Mouse (Mus musculus): ENCODE data around the gene Prpf8.
"Not testable (repeated sequence)": the region's sequence is repeated elsewhere in the genome, so short reads cannot be mapped to it uniquely, and the experiment has no call there.

Gene Prpf8

DNA sequence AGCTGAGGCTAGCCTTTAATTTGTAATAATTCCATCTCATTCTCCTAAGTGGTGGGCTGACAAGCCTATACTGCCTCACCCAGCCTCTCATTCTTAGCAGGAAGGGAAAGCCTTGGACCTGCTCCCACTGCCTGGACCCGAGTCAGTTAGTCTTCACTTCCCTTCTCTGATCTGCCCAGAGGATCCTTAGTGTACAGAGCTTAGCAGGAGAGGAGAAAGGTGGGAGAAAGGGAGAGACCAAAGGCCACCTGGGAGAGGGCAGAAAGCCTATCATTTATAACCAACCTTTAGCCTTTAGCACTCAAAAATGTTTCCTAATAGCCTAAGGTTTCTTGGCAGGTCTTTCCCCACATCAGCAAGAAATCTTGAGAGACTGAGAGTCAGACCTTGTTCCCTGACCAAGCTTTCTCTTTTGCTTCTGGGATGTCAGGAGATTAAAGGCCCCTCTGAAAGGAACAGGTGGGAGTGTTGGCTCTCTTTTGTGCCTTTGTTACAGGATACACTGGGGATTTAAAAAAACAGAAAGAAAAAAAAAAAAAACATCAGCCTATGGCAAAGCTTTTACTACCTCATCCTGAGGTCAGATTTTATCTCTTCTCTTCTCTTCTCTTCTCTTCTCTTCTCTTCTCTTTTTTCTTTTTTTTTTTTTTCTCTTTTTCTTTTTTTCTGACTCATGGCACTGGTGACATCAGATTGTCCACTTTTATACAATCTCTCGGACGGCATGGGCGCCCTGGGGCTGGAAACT lies 47.8 kb downstream of the Prpf8 start:
- DNase-seq (ENCODE audit: low spot score), result no peak

DNA sequence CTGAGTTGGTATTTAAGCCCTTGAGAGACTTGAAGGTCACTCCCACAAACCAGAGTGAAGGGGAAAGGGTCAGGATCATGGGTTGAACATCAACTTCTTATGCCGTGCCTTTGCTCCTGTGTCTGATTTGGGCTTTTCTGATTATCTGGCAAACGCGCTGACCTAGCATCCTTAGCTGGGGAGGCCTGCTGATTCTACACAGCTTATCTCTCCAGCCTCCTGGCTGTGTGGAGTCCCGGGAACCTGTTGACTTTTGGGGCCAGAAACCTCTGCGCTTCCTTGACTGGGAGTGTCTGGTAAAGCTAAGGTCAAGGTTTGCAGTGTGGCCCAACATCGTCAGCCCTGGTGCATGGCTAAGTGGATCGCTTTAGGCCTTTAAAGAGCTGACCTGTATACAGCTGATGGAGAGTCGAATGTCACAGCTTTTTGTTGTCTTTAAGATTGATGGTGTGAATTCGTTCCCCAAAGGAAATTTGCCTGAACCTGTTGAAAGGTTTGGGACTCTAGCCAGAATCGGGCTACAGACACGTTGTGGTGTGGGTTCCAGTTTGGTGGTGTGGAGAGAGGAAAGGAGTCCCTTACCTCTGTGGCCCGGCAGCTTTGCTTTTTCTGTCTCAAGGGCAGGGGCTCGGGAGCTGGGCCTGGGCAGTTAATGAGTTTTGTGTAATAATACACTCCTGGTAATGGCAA lies 48.6 kb downstream of the Prpf8 start:
- no peak for DNase-seq (ENCODE audit: low spot score)

DNA sequence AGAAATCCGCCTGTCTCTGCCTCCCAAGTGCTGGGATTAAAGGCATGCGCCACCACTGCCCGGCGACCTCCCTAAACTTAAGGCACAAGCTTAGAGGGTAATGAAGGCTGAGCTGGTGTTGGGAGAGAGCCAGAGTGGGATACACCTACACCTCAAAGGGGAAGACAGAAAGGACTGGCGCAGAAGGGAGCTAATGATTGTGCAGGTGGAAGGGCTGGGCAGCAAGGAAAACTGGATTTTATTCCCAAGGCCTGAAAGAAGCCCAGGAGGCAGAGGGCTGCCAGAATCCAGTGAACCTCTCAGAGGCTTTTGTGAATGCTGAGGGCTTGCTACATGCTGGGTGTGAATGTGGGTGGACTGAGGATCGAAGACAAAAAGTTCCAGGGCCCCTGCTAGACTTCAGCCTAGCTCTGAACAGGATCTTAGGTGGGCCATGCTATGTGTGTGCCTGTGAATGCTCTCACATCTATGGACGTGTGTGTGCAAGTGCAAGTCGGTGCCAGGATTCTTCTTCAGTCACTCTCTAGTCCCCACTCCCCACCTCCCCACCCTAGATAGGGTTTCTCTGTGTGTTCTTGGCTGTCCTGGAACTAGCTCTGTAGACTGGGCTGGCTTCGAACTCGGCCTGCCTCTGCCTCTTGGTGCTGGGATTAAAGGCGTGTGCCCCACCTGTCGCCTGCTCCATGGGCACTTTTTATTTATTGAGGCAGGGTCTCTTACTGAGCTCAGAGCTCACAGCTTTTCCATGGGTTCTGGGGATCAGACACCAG lies 49.8 kb downstream of the Prpf8 start:
- DNase-seq (ENCODE audit: low spot score), result no peak

DNA sequence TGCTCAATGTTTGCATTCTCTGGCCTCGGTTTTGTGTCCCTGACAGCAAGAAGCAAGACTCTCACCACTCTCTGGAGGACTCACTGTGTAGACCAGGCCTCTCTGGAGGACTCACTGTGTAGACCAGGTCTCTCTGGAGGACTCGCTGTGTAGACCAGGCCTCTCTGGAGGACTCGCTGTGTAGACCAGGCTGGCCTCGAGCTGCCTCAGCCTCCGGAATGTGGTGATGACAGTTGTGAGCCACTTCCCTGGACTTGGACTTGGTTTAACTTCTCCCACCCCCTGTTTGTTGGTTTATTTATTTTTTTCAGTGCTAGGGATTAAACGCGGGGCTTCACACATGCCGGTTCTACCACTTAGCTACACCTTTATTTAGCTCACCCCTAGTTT lies 50.4 kb downstream of the Prpf8 start:
- DNase-seq (ENCODE audit: low spot score), result no peak

DNA sequence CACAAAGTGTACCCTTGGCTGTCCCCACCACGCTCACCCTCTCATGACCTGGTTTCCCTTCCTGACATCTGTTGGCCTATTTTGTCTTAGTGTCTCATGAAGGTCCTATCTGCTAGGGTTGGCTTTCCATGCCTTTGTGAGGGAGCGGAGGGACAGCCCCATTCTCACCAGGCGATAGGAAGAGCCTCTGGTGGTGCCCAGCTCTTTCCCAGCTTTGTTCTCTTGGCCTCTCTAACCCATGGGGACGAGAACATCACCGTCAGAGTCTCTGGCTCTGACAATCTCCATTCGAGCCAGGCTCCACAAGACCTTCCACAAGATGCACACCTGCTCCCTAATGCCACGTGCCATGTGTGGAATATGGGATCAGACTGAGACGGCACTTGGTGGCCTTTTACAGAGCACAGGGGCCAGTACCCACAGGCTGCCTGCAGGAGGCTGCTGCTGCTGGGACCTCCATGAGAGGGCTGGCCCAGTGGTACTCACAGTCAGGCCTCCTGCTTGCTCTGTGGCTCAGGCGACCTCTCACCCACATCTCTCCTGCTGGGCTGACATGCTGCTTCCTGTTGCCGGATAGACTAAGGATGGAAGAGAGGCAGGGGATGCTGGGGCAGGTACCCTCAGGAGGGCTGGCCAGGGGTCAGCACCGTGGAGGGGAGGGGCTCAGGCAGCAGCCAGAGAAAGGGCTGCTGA lies 51.0 kb downstream of the Prpf8 start:
- no peak for DNase-seq (ENCODE audit: low spot score)

DNA sequence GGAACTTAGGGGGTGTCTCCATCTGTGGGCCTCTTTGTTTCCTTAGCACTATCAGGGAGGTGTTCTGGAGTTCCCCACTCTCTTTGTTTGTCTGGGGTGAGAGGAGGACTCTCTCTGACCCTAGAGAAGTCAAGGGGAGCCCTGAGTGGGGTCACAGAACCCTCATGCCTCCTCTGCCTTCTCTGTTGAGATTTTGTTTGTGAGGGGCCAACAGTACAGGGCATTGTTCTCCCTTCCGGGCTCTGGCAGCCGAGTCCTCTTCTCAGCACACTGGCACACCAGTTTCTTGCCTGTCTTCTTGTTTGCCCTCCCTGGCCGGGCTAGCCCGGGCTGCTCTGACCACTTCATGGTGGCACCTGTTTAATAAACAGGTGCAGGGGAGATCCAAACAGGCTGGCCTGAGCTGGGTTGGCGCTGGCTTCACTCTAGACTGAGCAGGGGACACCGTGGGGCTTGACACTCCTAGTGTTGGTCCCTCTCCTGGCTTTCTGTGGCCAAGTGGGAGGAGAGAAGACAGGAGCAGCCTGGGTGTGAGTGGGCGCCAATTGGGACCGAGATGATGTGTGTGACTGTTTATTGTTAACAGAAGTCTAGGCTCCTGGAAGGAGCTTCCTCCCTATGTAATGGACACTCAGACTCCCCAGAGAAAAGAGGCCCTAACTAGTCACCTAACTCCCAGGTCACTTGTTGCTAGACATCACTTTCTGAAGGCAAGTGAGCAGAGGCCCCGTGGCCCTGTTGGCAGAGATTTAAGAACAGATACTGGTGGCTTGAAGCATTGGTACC lies 51.8 kb downstream of the Prpf8 start:
- no peak for DNase-seq (ENCODE audit: low spot score)

DNA sequence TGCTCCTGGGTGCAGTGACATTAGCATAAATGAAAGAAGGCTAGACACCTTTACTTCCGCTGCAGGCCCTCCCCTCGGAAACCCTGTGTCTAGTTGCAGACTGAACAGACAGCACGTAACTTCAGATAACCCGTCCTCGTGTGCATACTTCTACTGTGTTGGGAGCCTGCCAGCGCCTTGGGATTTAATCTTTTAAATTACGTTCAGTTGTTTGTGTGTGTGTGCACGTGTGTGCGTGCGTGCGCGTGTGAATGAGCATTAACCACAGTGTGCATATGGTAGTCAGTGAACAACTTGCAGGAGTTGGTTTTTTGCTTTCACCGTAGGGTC lies 52.3 kb downstream of the Prpf8 start:
- no peak for DNase-seq (ENCODE audit: low spot score)

DNA sequence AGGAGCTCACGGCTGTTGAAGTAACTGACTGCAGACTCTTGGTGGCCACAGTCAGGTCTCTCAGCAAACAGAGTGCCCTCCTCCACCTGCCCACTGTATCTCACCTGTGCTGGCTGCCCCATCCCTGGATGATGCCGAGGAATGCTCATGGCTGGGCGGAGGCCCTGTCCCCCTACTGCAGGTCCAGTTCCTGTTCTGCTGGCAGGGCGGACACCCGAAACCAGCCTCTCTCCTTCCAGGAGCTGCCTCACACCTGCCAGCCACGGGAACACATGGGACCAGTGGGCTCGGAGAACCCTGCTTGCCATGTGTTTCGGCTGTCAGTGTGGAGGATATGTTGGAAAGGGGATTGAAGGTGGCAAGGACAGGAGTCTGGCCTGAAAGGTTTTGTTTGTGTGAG lies 53.6 kb downstream of the Prpf8 start:
- DNase-seq (ENCODE audit: low spot score), result no peak

DNA sequence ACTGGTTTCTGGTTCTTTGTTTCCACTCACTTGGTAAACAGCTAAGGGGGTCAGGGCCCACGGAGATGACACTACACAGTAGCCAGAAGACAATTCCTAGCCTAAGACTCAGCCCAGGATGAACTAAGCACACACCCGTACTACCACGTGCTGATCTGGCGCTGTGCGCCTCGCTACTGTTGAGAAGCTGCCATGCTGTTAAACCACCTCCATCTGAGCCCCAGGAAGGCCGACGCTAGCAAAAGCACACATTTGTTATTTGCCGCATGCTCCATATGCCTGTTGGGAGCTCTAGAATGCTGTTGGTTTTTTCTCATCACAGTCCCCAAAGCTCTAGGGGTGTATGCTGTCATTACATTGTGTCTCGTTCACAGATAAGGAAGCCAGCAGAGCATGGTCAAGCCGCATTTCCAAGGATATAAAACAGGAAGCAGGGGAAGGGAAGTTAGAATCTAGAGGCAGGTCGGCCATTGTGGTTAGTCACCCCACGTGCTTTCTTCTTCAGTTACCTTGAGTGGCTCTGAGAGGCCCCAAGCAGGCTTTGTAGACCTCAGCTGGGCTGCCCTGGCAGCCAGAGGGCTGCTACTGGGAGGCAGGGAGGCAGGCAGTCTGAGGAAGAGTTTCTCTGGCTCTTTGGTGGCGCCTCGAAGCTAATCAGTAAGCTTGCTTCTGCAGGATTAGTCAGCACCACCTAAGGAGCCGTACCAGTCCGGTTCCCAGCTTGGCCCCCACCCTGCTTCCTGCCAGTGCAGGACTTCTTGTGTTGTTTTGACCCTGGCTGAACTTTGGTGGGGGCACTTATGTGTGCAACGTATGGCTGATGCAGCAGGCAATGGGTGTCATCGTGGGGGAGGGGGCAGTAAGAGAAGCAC lies 54.3 kb downstream of the Prpf8 start:
- no peak for DNase-seq (ENCODE audit: low spot score)

DNA sequence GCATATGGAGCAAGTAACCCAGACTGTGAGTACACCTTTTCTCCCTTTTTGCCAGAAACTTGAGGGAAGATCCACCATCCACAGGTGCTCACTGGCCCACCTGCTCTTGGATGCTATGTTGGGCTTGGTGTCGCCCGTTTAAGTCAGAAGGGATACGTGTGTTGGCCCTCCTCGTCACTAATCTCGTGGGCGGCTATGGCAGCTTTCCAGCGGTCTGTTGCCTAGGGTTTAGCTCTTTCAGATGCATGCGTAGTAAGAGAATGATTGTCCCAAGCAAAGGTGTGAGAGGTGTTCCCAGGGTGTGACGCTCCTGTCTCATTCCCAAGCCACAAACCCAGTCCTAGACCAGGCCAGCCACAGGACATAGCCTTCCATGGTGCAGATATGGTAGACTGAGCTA lies 58.1 kb downstream of the Prpf8 start:
- no peak for DNase-seq (ENCODE audit: low spot score)

DNA sequence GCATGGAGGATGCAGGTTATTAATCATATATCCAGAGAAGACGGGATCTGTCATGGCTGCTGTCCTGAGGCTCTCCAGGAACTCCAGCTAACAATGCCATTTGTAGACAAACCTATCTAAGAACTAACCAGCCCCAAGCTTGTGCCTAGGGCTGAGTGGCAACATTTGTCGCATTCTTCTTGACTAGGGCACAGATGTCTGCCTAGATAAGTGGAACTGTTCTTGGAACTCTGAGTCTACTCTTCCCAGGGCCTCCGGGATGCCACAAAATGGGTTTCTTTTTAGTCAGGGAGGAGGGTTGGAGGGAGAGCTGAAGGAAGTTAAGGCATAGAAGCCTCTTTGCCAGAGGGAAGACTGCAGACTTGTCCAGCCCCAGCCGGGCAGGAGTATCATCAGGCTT lies 59.4 kb downstream of the Prpf8 start:
- no peak for DNase-seq (ENCODE audit: low spot score)

DNA sequence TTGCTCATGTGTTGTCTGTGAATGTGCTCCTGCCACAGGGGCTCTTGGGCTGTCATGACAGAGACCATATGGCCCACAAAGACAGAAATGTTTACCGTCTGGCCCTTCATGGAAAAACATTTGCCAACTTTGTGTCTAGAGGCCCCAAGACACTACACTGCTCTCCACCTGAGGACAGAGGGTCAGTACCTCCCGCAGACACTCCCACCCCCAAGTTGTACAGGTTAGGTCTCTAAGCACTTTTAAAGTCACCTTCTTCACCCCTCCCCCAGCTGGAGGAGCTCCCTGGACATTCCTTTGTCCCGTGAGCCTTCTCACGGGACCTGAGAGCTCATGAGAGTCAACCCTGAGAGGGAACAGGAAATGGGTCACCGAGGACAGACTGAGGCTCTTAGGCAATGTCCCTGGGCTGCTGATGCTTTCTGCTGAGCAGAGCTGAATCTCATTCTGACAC lies 63.1 kb downstream of the Prpf8 start:
- no peak for DNase-seq (ENCODE audit: low spot score)

DNA sequence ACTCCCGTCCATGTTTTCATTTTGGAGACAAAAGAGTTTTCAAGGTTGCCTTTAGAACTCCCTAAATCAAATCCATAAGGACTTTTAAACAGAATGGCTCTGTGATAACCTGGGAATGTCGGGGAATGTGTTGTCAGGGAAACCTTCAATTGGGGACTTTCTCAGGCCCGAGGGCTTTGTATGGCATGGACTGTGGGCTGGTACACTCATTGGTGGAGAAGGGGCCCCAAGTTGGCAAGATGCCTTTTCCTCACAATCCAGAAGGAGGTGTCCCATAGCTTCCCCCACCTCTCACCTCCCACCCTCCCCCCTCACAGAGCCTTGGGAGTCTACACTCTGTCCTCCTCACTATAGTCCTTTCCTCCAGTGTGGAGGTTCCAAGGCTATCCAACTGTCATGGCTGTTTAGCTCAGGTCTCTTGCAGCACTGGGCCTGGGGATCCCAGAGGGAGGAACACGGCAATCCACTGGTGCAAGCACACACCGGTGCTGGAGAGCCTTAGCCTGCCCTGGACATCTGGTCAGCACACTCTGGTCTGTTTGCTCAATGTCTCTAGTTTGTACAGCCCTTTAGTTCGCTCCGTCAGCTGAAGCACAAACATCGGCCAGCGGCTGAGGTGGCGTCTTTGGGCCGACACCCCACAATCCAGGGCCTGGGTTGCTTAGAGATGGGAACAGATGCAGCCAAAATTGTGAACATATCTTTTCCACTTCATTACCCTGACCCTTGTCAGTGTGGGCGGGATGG lies 63.8 kb downstream of the Prpf8 start:
- DNase-seq (ENCODE audit: low spot score), result no peak

DNA sequence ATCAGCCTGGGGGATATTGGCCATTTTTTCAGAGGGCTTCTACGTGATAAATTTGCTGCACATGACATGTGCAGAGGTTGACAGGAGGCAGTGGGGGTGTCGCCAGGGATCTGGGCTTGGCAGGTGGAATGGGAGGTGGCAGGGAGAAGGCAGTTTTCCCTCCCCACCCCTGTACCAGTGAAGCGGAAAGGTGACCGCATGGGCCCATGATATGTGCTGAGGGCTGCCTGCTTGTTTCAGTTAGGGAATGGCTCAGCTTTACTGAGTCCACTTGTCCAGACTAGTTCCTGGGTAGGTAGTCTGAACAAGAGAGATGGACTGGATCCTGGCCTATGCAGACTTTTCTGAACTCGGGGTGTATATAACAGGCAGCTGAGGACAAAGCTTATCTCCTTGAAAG lies 64.7 kb downstream of the Prpf8 start:
- no peak for DNase-seq (ENCODE audit: low spot score)

DNA sequence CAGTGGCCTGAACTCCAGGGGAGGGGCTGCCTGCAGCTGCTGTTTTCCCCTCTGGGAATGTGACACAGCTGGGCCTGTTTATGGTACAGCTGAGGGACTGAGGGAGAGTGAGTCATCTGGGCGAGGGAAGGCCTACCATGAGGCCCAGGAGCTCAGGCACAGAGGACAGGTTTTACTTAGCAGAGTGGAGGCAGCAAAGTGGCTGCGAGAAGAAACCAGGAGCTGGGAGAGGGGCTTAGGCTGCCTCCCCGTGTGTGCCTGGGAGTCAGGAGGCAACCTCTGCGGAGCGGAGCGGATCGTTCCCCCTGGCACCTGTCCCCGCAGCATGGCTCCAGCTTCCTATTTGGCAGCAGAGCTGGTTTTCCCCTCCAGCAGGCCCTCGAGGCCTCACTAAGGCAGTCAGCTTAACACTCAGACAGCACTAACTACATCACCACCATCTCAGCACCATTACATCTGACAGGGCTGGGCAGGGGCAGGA lies 65.4 kb downstream of the Prpf8 start:
- no peak for DNase-seq (ENCODE audit: low spot score)

DNA sequence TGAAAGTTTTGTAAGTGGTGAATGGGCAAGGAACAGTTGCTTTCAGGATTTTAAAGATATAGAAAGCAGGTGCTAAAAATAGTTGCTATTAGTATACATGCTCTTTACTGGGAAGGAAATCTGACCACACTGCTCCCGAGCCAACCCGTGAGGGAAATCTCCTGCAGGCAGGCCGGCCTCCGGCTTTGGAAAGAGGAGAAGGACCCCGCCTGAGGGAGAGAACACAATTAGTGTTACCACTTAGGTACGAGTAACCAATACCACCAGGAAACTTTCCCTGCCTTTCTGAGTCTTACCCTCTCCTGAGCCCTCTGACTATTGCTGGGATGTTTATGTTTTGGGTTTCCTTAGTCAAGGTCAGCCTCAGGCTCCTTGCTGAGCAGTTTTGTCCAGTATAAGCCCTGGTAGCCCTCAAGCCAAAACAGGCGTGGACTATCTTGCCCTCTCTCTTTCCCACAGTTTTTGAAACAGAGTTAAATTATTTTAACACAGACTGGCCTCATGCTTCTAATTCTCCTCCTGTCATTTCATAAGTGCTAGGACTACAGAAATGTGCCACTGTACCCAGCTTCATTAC lies 66.4 kb downstream of the Prpf8 start:
- no peak for DNase-seq (ENCODE audit: low spot score)

DNA sequence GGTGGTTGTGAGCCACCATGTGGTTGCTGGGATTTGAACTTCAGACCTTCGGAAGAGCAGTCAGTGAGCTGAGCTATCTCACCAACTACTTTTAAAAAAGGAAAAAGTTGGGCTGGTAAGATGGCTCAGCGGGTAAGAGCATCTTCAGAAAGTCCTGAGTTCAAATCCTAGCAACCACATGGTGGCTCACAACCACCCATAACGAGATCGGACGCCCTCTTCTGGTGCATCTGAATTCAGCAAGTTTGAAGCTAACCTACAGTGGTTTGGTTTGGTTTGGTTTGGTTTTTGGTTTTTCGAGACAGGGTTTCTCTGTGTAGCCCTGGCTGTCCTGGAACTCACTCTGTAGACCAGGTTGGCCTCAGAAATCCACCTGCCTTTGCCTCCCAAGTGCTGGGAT lies 69.4 kb downstream of the Prpf8 start:
- not testable (repeated sequence) for DNase-seq (ENCODE audit: low spot score)

DNA sequence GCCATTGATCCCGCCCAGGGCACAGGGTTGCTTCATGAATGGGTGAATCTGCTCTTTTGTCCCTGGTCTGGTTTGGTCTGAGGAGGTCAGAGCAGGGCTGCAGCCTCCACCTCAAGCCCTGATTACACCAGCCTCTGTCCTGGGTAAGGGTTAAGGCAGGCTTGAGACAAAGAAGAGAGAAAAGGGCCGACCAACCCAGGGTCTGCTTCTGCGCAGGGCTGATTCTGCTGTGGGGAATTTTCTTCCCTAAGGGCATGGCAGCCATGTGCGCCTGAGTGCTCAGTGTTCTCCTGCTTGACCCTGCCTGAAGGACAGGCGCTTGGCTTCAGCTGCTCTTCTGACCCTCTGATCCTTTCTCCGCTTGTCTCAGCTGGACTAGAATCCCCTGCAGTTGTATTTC lies 70.5 kb downstream of the Prpf8 start:
- DNase-seq (ENCODE audit: low spot score), result no peak

DNA sequence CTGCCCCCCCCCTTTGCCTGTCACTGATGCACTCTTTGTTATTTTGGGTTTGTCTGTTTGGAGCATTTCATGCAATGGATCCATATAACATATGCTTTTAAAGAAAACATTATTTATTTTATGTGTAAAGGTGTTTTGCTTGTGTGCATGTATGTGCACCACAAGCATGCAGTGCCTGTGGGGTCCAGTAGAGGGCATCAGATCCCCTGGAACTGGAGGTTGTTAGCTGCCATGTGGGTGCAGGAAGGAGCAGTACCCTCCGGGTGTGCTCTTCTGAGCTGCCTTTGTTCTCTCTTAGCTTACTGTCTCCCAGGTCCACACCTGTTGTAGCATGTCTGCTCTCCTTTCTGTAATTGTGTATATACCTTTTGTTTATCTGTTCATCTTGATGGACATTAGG lies 71.5 kb downstream of the Prpf8 start:
- no peak for DNase-seq (ENCODE audit: low spot score)

Measured in spleen, adult 12 weeks (tissue).